Mouse (Mus musculus) adipocyte (in vitro differentiated cells): Measurements from ENCODE around the gene Tmem255a.

Experiments used
- DNase-seq: peaks from one replicate; pipeline ENCODE4 v3.0.0-alpha.2; 2016; ENCODE audit warnings: low spot score

The Tmem255a gene

GRCm38 (mm10) chrX:38251851-38252571, at the start of gene Tmem255a:
Gene Tmem255a (minus strand): TSS chrX:38252439.
- DNase-seq, result no peak

- DNase-seq, result peak; percentile 2
These were observed 7.4 kb upstream of the Tmem255a start for GRCm38 (mm10) chrX:38259610-38260009.

GRCm38 (mm10) chrX:38250352-38250950, 1.8 kb downstream of the Tmem255a start:
- DNase-seq, result no peak

- no peak for DNase-seq
These were observed 2.4 kb downstream of the Tmem255a start for GRCm38 (mm10) chrX:38249640-38250351.

GRCm38 (mm10) chrX:38247601-38248000, 4.6 kb downstream of the Tmem255a start:
- no peak for DNase-seq

- DNase-seq, result no peak
These were observed 5.1 kb downstream of the Tmem255a start for GRCm38 (mm10) chrX:38247108-38247507.

GRCm38 (mm10) chrX:38237731-38238130, 14.5 kb downstream of the Tmem255a start:
- peak; percentile 2 for DNase-seq

- no peak for DNase-seq
These were observed 22.4 kb downstream of the Tmem255a start for GRCm38 (mm10) chrX:38229888-38230287.

GRCm38 (mm10) chrX:38222757-38223156, 29.5 kb downstream of the Tmem255a start:
- no peak for DNase-seq

- no peak for DNase-seq
These were observed 34.6 kb downstream of the Tmem255a start for GRCm38 (mm10) chrX:38217676-38217991.

GRCm38 (mm10) chrX:38216986-38217675, 35.1 kb downstream of the Tmem255a start:
- DNase-seq, result no peak

GRCm38 (mm10) chrX:38207392-38207791, 44.8 kb downstream of the Tmem255a start:
- DNase-seq, result no peak

- DNase-seq, result peak; percentile 22
These were observed 50.4 kb downstream of the Tmem255a start for GRCm38 (mm10) chrX:38201816-38202215.

GRCm38 (mm10) chrX:38190458-38190764, 61.8 kb downstream of the Tmem255a start:
- peak; percentile 18 for DNase-seq

- DNase-seq, result peak; percentile 86
These were observed 62.4 kb downstream of the Tmem255a start, which contains the start of gene Zbtb33 for GRCm38 (mm10) chrX:38189552-38190457. Gene Zbtb33 (plus strand): TSS chrX:38189793.

- no peak for DNase-seq
These were observed 66.7 kb downstream of the Tmem255a start for GRCm38 (mm10) chrX:38185520-38185919.

- DNase-seq, result peak; percentile 10
These were observed 70.5 kb downstream of the Tmem255a start for GRCm38 (mm10) chrX:38181608-38182258.

GRCm38 (mm10) chrX:38180656-38181607, 71.3 kb downstream of the Tmem255a start:
- no peak for DNase-seq

- DNase-seq, result peak; percentile 35
These were observed 72.3 kb downstream of the Tmem255a start for GRCm38 (mm10) chrX:38179891-38180310.

- no peak for DNase-seq
These were observed 85.6 kb downstream of the Tmem255a start for GRCm38 (mm10) chrX:38166592-38166991.
